Mouse (Mus musculus) left cerebral cortex, adult 9 months (tissue): ENCODE data around the gene Frmd4b.

Experiments
- DNase-seq, 2 experiments: peaks; one replicate each; pipeline ENCODE4 v3.0.0; 2022; ENCODE audit warnings: low spot score in 2 of 2

Gene Frmd4b

DNA sequence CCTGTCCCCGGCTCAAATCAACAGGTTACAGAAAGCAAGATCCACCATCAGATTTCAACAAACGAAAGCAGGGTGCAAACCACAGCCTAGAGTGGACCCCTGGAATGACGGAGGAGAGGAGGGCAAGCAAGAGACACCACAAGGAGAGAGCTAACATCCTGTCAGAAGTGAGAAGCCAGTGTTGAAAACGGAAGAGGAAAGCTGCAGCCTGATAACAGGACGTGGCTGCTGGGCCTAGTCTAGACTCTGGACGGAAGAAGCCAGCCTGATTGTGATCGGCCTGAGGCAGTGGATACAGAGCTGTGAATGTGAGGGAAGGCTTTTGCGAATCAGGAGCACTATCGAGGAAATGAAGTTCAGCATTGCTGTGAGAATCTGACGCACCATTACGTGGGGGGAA, 296.2 kb downstream of the Frmd4b start:
- DNase-seq, result no peak

DNA sequence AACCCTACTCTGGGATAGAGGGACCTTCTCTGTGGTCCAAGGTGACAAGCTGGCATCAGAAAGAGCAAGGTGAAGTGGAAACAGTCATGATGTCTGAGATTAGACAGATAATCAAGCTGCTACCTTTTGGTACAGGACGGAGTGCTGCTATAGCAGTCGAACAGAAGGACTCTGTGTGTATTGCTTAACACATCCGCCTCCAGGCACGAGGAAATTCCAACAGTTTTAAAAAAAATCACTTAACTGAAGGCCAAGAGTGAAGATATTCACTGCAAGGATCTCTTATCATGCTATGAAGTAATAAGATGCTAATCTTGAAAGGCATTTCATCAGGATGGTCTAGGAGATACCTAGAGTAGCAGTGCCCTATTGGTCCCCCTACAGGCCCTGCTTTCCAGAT, 298.3 kb downstream of the Frmd4b start:
- DNase-seq, result peak in 1 of 2 experiments; percentile 19

DNA sequence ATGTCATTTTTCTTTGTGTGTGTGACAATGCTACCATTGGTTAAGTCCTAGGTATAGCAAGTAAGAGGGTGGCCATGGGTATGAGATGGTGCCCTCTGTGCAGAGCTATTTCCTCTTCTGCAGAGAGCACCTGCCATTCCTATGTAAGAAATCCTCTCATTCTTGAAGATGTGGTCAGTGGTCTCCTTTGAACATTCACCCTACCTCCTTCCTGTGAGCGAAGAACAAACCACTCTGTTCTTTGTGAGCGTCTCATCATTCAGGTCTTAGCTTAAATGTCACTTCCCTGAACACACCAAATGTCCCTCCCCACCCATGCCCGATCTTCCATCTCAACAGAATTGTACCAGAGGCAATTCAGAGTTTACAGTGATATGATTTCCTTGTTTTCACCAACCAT, 299.4 kb downstream of the Frmd4b start:
- DNase-seq, result no peak

DNA sequence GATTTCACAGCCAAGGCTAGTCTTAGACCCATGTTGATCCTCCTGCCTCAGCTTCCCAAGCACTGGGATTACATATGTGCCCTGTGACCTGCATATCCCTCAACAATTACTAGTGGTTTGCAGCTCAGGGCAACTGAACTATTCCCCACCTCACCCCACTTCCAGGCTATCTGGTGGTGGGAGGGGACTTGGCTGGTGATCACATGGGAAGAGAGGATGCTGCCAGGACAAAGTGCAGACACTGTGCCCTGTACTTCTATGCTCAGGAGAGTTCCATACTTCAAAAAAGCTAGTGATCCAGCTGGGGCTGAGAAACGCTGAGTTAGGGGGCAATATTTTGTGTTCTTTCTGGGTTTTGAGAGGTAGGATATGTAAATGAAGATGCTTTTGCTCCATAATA, 300.6 kb downstream of the Frmd4b start:
- no peak for DNase-seq

DNA sequence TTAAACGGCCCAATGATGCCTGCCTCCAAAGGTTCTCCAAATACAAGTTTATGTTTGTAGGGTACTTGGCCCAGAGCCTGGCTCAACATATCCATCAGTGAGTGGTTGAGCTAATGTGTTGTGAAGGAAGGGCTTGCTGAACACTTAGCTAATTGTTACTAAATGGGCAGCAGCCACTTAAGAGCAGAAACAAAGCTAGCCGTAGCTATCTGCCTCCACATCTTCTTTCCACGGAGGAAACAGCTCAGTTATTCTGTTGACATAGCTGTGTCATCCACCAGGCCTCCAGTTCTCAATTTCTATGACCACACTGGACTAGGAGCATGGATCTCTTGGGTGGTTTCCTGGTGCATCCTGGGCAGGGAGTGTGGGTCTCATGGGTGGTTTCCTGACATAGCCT, 302.0 kb downstream of the Frmd4b start:
- no peak for DNase-seq

DNA sequence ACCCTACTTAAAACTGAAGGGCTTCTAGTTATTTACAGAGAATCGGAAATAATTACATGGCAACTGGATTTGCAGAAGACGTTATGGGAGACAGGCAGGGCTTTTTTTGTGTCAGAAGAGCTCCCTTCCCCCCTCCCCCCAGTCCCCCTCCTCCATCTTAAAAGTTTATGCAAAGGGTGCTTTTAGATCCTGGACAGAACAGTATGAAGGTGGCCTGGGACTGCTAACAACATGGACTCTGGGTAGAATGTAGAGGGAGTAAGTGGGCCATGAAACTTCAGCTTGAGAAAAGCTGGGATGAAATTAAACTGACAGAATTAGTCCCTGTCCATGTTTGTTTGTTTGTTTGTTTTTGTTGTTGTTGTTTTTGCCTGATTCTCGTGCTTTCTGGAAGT, 304.8 kb downstream of the Frmd4b start:
- no peak for DNase-seq

DNA sequence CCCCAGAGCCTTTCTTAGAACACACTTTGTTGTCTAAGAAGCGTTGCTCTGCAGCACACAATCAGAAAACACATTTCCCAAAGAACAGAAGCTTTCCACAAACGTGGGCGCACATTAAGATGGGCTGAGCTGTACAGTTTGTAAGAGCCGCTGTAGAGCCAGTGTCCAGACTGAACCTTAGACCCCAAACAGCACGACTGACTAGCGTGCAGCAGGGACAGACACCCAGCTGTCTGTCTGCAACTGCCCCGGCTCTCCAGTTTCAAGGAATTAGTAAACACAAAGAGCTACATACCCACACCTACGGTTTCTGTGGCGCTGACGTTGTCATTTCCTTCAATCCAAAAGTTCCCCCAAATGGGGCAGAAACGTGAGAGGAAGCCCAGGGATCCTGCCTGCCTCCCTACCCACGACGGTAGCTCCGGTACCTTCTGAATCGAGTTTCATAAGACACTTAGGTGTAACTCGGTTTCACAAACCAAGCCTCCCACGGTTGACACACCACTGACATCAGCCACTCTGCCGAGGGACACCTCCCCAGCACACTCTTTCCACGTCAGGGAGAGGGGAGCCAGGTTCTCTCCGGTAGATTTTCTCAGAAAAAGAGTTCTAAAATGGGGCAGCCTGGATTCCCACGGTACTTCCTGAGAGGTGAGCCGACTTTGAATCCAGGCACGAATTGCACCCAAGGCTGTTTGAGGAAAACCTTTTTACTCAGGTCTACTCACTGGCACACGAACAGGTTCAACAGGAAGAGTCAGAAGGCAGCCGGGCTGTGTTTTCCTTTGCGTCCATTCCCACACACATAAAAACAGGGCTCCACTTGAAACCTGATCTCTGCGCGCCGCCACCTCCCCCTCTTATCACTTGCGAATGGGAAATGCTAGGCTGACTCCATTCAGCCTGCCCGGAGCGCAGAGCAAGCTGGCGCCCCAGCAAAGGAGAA, 305.5 kb downstream of the Frmd4b start:
- no peak for DNase-seq

DNA sequence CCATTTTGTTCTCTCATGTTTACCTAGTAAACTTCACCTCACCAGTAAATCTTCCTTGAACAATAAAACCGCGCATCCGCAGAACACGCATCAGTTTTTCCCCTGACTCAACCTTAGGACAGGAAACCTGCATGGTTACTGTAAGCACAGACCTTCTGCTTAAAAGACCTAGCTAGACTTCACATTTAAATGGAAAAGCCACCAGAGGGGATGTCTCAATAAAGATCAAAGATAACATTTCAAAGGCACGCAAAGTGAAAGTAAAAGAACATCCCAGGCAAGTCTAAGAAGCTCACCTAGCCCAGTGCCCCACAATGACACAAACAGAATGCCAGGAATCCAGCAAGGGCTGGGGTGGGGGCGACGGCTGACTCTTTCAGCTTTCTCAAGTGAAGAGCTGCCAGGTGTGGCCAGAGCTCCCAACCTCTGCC, 306.4 kb downstream of the Frmd4b start:
- DNase-seq, result no peak

DNA sequence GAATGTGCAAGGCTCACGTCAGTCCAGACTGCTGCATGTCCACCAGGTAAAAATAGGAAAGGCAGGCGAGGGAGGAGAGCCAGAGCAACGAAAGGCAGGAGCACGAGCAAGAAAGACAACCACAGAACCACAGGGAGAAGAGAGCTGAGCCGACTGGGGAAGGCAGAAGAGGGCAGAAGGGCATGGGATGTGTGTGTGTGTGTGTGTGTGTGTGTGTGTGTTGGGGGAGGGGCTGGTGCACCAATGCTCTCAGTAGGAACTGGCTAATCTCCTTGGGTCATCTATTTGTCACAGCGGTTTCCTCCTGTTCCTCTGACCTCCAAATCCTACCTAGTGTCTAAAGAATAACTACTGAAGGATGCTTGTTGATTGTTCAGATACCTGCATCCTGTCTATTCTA, 308.2 kb downstream of the Frmd4b start:
- no peak for DNase-seq

DNA sequence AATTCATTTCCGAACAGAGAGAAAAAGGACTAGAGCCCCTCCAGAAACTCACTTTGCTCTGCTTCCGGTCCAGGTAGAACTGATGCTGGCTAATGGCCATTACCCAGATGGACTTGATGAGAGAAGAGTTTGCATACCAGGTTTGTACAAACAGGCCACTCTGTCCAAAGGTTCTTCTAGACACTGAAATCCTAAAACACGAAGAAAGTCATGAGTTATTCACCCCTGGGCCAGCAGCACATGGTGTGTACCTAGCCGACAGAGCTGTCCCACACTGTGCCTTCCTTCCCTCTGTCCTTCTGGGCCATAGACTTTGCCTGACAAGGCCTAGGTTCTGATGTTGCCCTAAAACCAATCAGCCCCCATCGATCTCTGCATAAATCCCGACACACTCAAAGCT, 308.8 kb downstream of the Frmd4b start:
- no peak for DNase-seq

DNA sequence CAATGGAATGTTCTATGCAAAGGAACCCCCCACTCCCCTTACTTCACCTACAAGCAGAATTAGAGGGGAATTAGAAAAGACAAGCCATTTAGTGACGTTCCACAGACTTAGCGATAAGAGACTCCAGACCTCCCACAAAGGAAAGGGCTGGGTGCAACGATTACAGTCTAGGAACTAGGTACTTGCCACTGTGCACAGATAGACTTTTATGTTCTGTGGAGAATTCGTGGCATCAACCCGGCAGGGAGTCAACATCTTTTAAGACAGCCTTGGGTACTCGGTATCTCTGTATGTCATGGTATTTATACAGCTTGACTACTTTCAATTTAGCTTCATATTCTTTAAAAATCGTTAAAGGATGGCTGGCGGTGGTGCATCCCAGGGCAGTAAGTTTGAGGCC, 310.1 kb downstream of the Frmd4b start:
- DNase-seq, result no peak

DNA sequence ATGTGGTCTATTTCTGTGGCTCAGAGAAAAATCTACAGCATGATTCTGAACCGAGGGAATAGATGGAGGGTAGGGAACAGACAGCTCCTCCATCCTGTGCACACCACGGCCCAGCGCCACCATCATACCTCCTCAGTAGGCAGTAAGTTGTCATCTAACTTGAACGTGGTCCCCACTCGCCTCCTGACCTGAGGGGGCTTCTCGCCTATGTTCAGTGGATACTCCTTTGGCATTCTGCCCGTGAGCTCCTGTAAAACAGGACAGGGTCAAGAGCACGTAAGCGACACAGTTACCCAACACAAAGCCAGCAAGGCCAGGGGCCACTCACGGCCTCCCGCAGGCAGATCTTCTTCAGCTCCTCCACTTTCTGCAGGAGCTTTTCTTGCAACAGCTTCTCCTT, 311.0 kb downstream of the Frmd4b start:
- DNase-seq, result no peak

DNA sequence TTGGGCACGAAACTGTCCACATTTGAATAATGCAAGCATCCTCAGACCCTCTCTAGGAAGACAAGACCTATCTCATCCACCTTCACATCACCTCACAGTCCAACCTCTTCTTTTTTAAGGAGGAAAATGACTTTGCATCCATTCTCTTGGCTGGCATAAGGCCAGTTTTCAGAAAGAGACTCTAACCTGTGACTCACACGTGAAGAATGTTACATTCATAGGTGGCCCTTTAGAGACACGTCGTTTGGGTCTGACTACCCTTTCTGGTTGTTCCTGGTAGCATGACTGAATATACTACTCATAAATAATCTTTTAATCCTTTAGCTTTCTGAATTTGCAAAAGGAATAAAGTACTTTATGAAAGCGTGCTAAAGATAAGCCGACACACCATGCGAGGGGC, 311.9 kb downstream of the Frmd4b start:
- DNase-seq, result no peak

DNA sequence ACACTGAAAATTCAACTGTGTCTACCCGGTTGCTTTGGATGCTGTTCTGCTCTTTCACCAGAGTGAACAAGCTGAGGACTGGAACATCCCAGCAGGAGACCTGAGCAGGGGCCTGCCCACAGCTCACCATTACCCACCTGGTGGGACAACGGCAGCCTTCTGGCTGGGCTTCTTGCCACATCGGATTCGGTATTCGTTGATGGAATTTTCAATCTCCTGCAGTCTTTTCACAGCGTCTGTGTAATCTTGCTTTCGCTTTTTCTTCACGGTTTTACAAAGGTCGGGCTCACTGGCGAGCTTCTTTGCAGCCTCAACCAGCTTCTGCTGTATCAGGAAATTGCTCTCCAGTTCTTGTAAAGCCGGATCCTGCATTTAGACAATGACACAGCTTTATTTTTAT, 312.3 kb downstream of the Frmd4b start:
- no peak for DNase-seq

DNA sequence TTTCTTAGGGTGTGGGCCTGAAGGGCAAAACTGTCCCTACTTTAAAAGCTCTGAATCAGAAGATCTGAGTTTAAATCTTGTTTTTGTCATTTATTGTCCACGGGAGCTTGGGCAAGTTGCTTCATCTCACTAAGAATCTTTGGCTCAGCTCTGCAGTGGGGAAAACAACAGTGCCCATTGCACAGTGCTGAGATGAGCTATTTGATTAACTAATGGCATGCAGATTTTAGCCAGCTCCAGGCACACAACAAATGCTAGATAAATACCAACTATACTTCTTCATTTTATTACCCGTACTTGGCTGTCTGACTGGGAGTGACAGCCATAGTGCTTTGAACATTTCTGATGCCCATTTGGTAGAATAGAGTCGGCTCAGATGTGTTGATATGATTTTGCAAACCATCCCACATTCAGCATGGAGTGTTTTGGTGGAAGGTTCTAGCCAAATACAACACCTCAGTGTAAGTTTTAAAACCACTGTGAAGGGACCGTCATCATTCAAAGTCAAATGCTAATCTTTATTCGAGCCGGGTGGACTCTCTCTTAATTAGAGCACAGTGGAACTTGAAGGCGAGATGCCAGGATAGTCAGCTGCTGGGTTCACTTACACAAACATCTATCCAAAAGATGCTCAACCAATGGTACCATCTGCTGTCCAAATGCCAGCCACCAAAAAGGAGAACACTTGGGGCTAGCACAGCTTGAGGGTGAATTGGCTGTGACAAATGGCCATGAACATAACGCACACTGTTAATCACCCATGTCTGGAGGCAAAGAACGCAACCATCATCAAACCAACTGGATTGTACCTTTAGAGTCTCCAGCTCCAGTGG, 313.8 kb downstream of the Frmd4b start:
- DNase-seq, result no peak

DNA sequence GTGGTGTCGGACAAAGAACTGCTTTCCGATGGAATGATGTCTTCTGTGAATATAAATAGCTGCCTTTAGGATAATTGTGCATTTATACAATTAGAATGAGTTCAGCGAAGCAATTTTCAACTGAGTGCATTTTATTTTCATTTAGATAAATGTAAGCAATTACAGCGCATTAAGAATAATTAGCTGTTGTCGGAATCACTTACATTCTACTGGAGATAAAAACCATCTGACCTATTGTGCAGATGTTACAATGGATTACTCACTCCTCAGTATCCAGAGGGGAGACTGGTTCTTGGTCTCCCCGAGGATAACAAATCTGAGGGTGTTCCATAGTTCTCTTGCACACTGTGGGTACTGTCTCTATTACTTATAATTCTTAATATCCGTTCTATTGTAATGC, 315.0 kb downstream of the Frmd4b start:
- no peak for DNase-seq

DNA sequence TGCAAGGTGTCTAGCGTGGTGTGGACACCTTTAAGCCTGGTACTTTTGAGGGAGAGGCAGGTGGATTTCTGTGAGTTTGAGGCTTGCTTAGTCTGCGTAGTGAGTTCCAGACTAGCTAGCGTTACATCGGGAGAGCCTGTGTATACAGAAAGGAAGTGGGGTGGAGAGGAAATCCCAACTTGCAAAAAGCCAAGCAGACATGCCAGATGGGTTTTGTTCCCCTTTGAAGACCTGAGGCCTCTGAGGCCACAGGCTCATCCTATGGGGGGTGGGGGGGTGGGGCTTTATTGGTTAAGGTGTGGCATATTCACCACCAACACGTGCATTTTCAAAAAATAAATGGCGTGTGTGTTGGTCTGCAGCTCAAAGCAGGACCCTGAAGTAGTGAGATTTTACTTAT, 316.7 kb downstream of the Frmd4b start:
- no peak for DNase-seq

DNA sequence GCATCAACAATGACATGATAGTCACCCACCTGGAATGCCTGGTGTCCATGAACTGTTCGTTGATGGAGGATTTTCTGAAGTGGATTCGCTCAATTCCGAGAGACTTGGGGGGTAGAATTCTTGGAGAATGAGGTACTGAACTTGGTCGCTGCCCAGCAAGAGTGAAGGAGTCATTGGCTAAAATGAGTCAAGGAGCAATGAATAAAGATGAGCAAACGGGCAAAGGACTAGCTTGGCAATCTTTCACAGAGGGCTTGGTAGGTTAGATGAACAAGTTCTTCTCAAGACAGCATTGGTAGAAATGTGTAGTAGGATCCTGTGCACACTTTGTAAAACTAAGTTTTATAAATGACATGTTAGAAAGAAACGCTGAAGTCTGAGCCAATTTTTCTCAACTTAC, 317.2 kb downstream of the Frmd4b start:
- no peak for DNase-seq

DNA sequence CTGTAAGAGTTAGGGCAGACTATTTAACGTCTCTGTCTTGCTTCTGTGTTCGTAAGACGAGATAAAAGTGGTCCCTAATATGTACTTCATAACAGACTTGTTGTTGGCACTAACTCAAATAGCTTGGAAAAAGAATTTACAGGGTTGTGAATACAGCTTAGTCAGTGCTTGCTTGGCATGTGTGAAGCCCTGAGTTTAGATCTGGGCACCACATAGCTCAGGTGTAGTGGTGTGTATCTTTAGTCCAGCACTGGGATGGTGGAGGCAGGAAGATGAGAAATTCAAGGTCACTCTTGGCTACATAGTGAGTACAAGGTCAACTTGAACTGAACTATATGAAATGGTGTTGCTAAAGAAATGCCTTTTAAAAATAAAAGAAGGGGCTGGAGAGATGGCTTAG, 320.2 kb downstream of the Frmd4b start:
- DNase-seq, result no peak

DNA sequence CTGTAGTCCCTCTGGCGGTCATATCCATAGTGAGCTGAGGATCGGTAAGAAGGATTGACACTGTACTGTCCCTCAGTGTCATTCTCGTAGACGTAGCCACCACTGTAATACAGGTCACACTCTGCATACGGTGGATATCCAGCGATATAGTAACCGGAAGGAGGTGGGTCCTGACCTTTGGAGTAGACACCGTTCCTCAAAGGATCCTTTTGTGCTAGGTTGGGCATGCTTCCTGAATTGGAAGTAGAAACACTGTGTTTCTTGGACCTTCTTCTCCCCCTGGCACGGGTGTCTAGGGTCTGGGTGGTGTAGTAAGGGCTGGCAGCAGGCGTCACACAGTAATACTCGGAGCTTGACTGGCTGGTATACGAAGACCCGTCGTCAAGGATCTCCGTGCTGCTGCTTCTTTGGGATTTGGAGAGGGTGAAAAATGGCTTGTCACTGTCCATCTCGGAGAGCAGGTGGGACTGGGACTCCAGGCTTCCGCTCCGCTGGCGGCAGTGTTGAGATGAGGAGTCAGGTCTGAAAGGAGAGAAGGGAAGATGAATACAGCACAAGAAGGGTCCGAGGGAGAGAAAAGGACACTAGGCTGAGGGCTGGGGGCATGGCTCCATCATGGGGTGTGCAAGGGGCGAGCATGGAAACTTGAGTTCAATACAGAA, 321.3 kb downstream of the Frmd4b start:
- no peak for DNase-seq

DNA sequence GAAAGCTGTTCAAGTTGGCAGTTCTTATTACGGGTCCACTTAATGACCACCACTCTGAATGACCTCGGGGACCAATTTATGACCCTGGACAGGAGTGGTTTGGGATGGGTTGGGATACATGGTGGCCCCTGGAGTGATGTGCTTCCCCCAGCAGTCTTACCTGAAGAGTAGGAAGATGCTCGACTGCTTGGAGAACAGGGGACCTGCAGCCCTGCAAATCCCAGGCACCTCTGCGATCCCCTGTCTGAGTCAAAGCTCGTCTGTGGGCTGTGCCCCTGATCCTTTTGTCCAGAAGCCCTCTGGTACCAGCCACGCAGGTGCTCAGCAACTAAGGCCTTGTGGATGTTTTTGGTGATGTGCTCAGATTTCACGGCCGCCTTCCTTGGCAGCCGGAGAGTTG, 321.9 kb downstream of the Frmd4b start:
- no peak for DNase-seq
